Mouse (Mus musculus): ENCODE results near the gene Arpc4.

The Arpc4 gene

GRCm38 (mm10) chr6:113404649-113405448 is 26.9 kb downstream of the Arpc4 start:
- DNase-seq (ENCODE audit: low read depth) = no peak

GRCm38 (mm10) chr6:113405483-113405882 is 27.6 kb downstream of the Arpc4 start:
- DNase-seq (ENCODE audit: low read depth) = no peak

- DNase-seq (ENCODE audit: low read depth) = no peak
Observed at GRCm38 (mm10) chr6:113406683-113407082, 28.8 kb downstream of the Arpc4 start.

GRCm38 (mm10) chr6:113410001-113410400 is 32.1 kb downstream of the Arpc4 start:
- DNase-seq (ENCODE audit: low read depth) = no peak

- DNase-seq (ENCODE audit: low read depth) = no peak
Observed at GRCm38 (mm10) chr6:113416416-113416815, 38.5 kb downstream of the Arpc4 start.

GRCm38 (mm10) chr6:113418441-113419198 is 40.7 kb downstream of the Arpc4 start:
- no peak for DNase-seq (ENCODE audit: low read depth)

GRCm38 (mm10) chr6:113419199-113419587 is 41.3 kb downstream of the Arpc4 start, which contains the start of gene Rpusd3:
TSS of gene Rpusd3 (minus strand) at chr6:113419340.
- peak; percentile 99 for DNase-seq (ENCODE audit: low read depth)

GRCm38 (mm10) chr6:113423000-113423399 is 45.1 kb downstream of the Arpc4 start:
- no peak for DNase-seq (ENCODE audit: low read depth)

GRCm38 (mm10) chr6:113424187-113424586 is 46.3 kb downstream of the Arpc4 start:
- DNase-seq (ENCODE audit: low read depth) = no peak

GRCm38 (mm10) chr6:113426696-113427095 is 48.8 kb downstream of the Arpc4 start:
- DNase-seq (ENCODE audit: low read depth) = no peak

GRCm38 (mm10) chr6:113427397-113427796 is 49.5 kb downstream of the Arpc4 start:
- no peak for DNase-seq (ENCODE audit: low read depth)

- DNase-seq (ENCODE audit: low read depth) = no peak
Observed at GRCm38 (mm10) chr6:113428006-113428405, 50.1 kb downstream of the Arpc4 start.

- DNase-seq (ENCODE audit: low read depth) = no peak
Observed at GRCm38 (mm10) chr6:113429965-113430364, 52.0 kb downstream of the Arpc4 start.

GRCm38 (mm10) chr6:113430846-113431245 is 52.9 kb downstream of the Arpc4 start:
- no peak for DNase-seq (ENCODE audit: low read depth)

GRCm38 (mm10) chr6:113431801-113432200 is 53.9 kb downstream of the Arpc4 start:
- DNase-seq (ENCODE audit: low read depth) = no peak

GRCm38 (mm10) chr6:113433661-113434060 is 55.7 kb downstream of the Arpc4 start:
- no peak for DNase-seq (ENCODE audit: low read depth)

GRCm38 (mm10) chr6:113434691-113435090 is 56.8 kb downstream of the Arpc4 start:
- DNase-seq (ENCODE audit: low read depth) = no peak

GRCm38 (mm10) chr6:113435664-113436205 is 57.8 kb downstream of the Arpc4 start, which contains the start of gene Cidec:
TSS of gene Cidec (minus strand) at chr6:113435760.
- no peak for DNase-seq (ENCODE audit: low read depth)

GRCm38 (mm10) chr6:113437135-113437534 is 59.2 kb downstream of the Arpc4 start:
- DNase-seq (ENCODE audit: low read depth) = no peak

- no peak for DNase-seq (ENCODE audit: low read depth)
Observed at GRCm38 (mm10) chr6:113438721-113439430, 61.0 kb downstream of the Arpc4 start.

All from c-Kit-positive CD71-negative TER-119-negative erythroid progenitor cells, embryonic 14.5 days (primary cell).